Mouse (Mus musculus): Measurements from ENCODE around the gene Ptprd. TPM values are rescaled to one million over a fixed set of nuclear protein-coding genes. Genes with fewer than 3 reads are reported as not detected.

Ptprd gene
- polyA plus RNA-seq, 2 experiments: 48.6 to 50.4 TPM

GRCm38 (mm10) chr4:77537843-77538242 lies 673.9 kb downstream of the Ptprd start:
- no peak overlapping the region for H3K9ac ChIP-seq (ENCODE audit: low read depth, low read length, severe bottlenecking)
- no peak overlapping the region for H3K27ac ChIP-seq (replicated peaks; ENCODE audit: low read depth, low read length)
- no peaks in the 10 kb centered on the region for H3K4me1 ChIP-seq (ENCODE audit: control insufficient read depth, insufficient read depth, low read length)
- DNase-seq (ENCODE audit: low spot score) (no peak), ATAC-seq (ENCODE audit: low FRiP score, low read depth) (no peak)
- 28% methylated on average over 4 of the region's 4 CpGs for WGBS
- H3K36me3 ChIP-seq (ENCODE audit: control insufficient read depth, insufficient read depth, low read length): no peaks in the 10 kb centered on the region
- H3K27me3 ChIP-seq (ENCODE audit: control insufficient read depth, insufficient read depth, low read length): no peaks in the 10 kb centered on the region
- H3K4me3 ChIP-seq (replicated peaks; ENCODE audit: low read length): no peak overlapping the region
- no peaks in the 10 kb centered on the region for H3K9me3 ChIP-seq (ENCODE audit: control insufficient read depth, low read length)
- TF ChIP-seq POLR2A (IDR thresholded peaks at IDR 0.05; ENCODE audit: borderline replicate concordance, extremely low read depth, insufficient read depth, insufficient read length): no peak
- no peak overlapping the region for H3K4me2 ChIP-seq (replicated peaks; ENCODE audit: low read depth, low read length, severe bottlenecking)

GRCm38 (mm10) chr4:77537336-77537735 lies 674.4 kb downstream of the Ptprd start:
- WGBS: 27% methylated on average over 5 of the region's 5 CpGs
- Histone ChIP-seq H3K36me3 (ENCODE audit: control insufficient read depth, insufficient read depth, low read length) (no peaks in the 10 kb centered on the region), H3K4me2 (replicated peaks; ENCODE audit: low read depth, low read length, severe bottlenecking) (no peak overlapping the region), H3K9me3 (ENCODE audit: control insufficient read depth, low read length) (no peaks in the 10 kb centered on the region), H3K27ac (replicated peaks; ENCODE audit: low read depth, low read length) (no peak overlapping the region), H3K9ac (ENCODE audit: low read depth, low read length, severe bottlenecking) (no peak overlapping the region), H3K27me3 (ENCODE audit: control insufficient read depth, insufficient read depth, low read length) (no peaks in the 10 kb centered on the region), H3K4me3 (replicated peaks; ENCODE audit: low read length) (no peak overlapping the region), H3K4me1 (ENCODE audit: control insufficient read depth, insufficient read depth, low read length) (no peaks in the 10 kb centered on the region)
- DNase-seq (ENCODE audit: low spot score): no peak
- no peak for TF ChIP-seq POLR2A (IDR thresholded peaks at IDR 0.05; ENCODE audit: borderline replicate concordance, extremely low read depth, insufficient read depth, insufficient read length)
- no peak for ATAC-seq (ENCODE audit: low FRiP score, low read depth)

DNA sequence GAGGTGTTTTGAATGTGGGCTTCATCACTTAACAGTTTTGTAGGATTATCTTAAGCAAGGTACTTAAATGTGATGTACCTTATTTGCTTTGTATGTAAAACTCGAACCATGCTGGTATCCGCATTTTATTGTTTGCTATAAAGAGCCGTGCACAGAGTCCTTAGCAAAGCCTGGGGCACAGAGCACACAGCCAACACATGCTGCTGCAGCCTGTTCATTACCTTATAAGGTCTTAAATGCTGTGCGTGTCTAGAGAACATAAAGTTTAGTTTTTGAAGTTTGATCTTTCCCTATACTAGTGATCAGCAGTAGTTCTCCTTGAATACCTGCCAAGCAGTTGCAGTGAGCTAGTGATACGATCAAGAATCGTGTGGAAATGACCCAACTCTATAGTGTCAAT lies 676.2 kb downstream of the Ptprd start:
- no peak overlapping the region for H3K4me2 ChIP-seq (replicated peaks; ENCODE audit: low read depth, low read length, severe bottlenecking)
- H3K27me3 ChIP-seq (ENCODE audit: control insufficient read depth, insufficient read depth, low read length): no peaks in the 10 kb centered on the region
- H3K9ac ChIP-seq (ENCODE audit: low read depth, low read length, severe bottlenecking): no peak overlapping the region
- 28% methylated on average over 6 of the region's 6 CpGs for WGBS
- no peaks in the 10 kb centered on the region for H3K36me3 ChIP-seq (ENCODE audit: control insufficient read depth, insufficient read depth, low read length)
- no peak for ATAC-seq (ENCODE audit: low FRiP score, low read depth)
- H3K4me1 ChIP-seq (ENCODE audit: control insufficient read depth, insufficient read depth, low read length): no peaks in the 10 kb centered on the region
- H3K27ac ChIP-seq (replicated peaks; ENCODE audit: low read depth, low read length): no peak overlapping the region
- H3K4me3 ChIP-seq (replicated peaks; ENCODE audit: low read length): no peak overlapping the region
- DNase-seq (ENCODE audit: low spot score): no peak
- no peaks in the 10 kb centered on the region for H3K9me3 ChIP-seq (ENCODE audit: control insufficient read depth, low read length)
- TF ChIP-seq POLR2A (IDR thresholded peaks at IDR 0.05; ENCODE audit: borderline replicate concordance, extremely low read depth, insufficient read depth, insufficient read length): no peak

DNA sequence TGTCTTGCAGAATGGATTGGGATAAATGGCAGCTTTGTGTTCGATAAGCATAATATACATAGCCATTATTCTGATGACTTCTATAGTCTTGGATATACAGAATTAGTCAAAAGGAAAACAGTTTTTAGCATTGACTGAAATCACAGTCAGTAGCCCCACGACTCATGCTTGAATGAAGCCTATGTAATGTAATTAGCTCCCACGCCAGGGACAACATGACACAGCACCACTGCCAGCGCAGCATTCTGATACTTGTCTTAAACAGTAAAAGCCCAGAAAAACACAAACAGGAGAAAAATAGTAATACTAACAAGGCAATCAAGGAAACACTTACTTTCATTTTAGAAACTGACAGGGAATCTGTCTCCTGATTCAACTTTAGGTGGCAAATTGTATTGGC lies 677.2 kb downstream of the Ptprd start:
- H3K4me3 ChIP-seq (replicated peaks; ENCODE audit: low read length): no peak overlapping the region
- H3K27me3 ChIP-seq (ENCODE audit: control insufficient read depth, insufficient read depth, low read length): no peaks in the 10 kb centered on the region
- H3K4me2 ChIP-seq (replicated peaks; ENCODE audit: low read depth, low read length, severe bottlenecking): no peak overlapping the region

GRCm38 (mm10) chr4:77519166-77519565 lies 692.6 kb downstream of the Ptprd start:
- no peak for TF ChIP-seq POLR2A (IDR thresholded peaks at IDR 0.05; ENCODE audit: borderline replicate concordance, extremely low read depth, insufficient read depth, insufficient read length)
- Histone ChIP-seq H3K9me3 (ENCODE audit: control insufficient read depth, low read length) (no peaks in the 10 kb centered on the region), H3K9ac (ENCODE audit: low read depth, low read length, severe bottlenecking) (no peak overlapping the region), H3K36me3 (ENCODE audit: control insufficient read depth, insufficient read depth, low read length) (no peaks in the 10 kb centered on the region), H3K4me3 (replicated peaks; ENCODE audit: low read length) (no peak overlapping the region), H3K4me2 (replicated peaks; ENCODE audit: low read depth, low read length, severe bottlenecking) (no peak overlapping the region), H3K4me1 (ENCODE audit: control insufficient read depth, insufficient read depth, low read length) (no peaks in the 10 kb centered on the region), H3K27me3 (ENCODE audit: control insufficient read depth, insufficient read depth, low read length) (no peaks in the 10 kb centered on the region), H3K27ac (replicated peaks; ENCODE audit: low read depth, low read length) (no peak overlapping the region)
- ATAC-seq (ENCODE audit: low FRiP score, low read depth): no peak
- WGBS: 44% methylated on average over 5 of the region's 5 CpGs
- DNase-seq (ENCODE audit: low spot score): peak; percentile 47

More for the DNA sequence above, 677.2 kb downstream of the Ptprd start:
- Histone ChIP-seq H3K36me3 (ENCODE audit: control insufficient read depth, insufficient read depth, low read length) (no peaks in the 10 kb centered on the region), H3K4me1 (ENCODE audit: control insufficient read depth, insufficient read depth, low read length) (no peaks in the 10 kb centered on the region), H3K9ac (ENCODE audit: low read depth, low read length, severe bottlenecking) (no peak overlapping the region), H3K9me3 (ENCODE audit: control insufficient read depth, low read length) (no peaks in the 10 kb centered on the region), H3K27ac (replicated peaks; ENCODE audit: low read depth, low read length) (no peak overlapping the region)
- WGBS: 69% methylated on average over 4 of the region's 4 CpGs
- no peak for TF ChIP-seq POLR2A (IDR thresholded peaks at IDR 0.05; ENCODE audit: borderline replicate concordance, extremely low read depth, insufficient read depth, insufficient read length)
- ATAC-seq (ENCODE audit: low FRiP score, low read depth): no peak
- DNase-seq (ENCODE audit: low spot score): no peak
